Mouse (Mus musculus) heart, postnatal 36 days (tissue): ENCODE results near the gene Gm49387. TPM values are rescaled to one million over a fixed set of nuclear protein-coding genes. Genes with fewer than 3 reads are reported as not detected.
A peak's percentile ranks its signal among the peaks of the same experiment; 100 is the strongest.

Experiments used
- DNase-seq, 2 experiments: peaks; one replicate each; pipeline ENCODE4 v3.0.0; 2021 to 2022
- intact Hi-C: fragments of 180-260 bp; cut with DNase I; formaldehyde crosslinking; loops from one replicate; pipeline ENCODE4 v1.15.1; 2025
- total RNA-seq, 2 experiments: library from RNA; stranded (reverse); gene quantifications; 2 replicates each; pipeline ENCODE4 v1.2.3; 2021

Gm49387 gene
- total RNA-seq, 2 experiments from 2014 or later = 0.33 to 1.7 TPM

GRCm38 (mm10) chr14:31555021-31555420, 85.7 kb downstream of the Gm49387 start:
- DNase-seq = no peak
- intact Hi-C loops = no loop called here

- DNase-seq = no peak
- intact Hi-C loops = no loop called here
Measured at GRCm38 (mm10) chr14:31543885-31544442, 96.7 kb downstream of the Gm49387 start.

- DNase-seq = peak; percentile 14 to 20
- intact Hi-C loops = no loop called here
Measured at GRCm38 (mm10) chr14:31537298-31537697, 103.4 kb downstream of the Gm49387 start.

- intact Hi-C loops = no loop called here
Measured at GRCm38 (mm10) chr14:31532656-31533055, 108.0 kb downstream of the Gm49387 start.

GRCm38 (mm10) chr14:31531506-31532148, 109.1 kb downstream of the Gm49387 start:
- peak; percentile 19 to 21 for DNase-seq
- intact Hi-C loops = no loop called here

More at GRCm38 (mm10) chr14:31532656-31533055, 108.0 kb downstream of the Gm49387 start:
- DNase-seq = no peak

GRCm38 (mm10) chr14:31530847-31531246, 109.8 kb downstream of the Gm49387 start:
- intact Hi-C loops = no loop called here
- DNase-seq = no peak

GRCm38 (mm10) chr14:31525040-31525810, 115.5 kb downstream of the Gm49387 start:
- intact Hi-C loops = no loop called here
- no peak for DNase-seq

- intact Hi-C loops = no loop called here
Measured at GRCm38 (mm10) chr14:31521318-31521717, 119.4 kb downstream of the Gm49387 start.

GRCm38 (mm10) chr14:31519165-31519564, 121.5 kb downstream of the Gm49387 start:
- DNase-seq = no peak
- intact Hi-C loops = loop anchor here (1.0 kb wide), 1 partner anchor 86 kb away; no protein-coding TSS in a partner anchor

More at GRCm38 (mm10) chr14:31521318-31521717, 119.4 kb downstream of the Gm49387 start:
- DNase-seq = no peak

- no peak for DNase-seq
- intact Hi-C loops = no loop called here
Measured at GRCm38 (mm10) chr14:31515895-31516294, 124.8 kb downstream of the Gm49387 start.

GRCm38 (mm10) chr14:31510322-31510721, 130.4 kb downstream of the Gm49387 start:
- DNase-seq = no peak
- intact Hi-C loops = no loop called here

GRCm38 (mm10) chr14:31509911-31510310, 130.8 kb downstream of the Gm49387 start:
- peak; percentile 31 to 39 for DNase-seq
- intact Hi-C loops = no loop called here

GRCm38 (mm10) chr14:31506456-31506855, 134.2 kb downstream of the Gm49387 start:
- intact Hi-C loops = no loop called here
- no peak for DNase-seq

GRCm38 (mm10) chr14:31503406-31503805, 137.3 kb downstream of the Gm49387 start:
- DNase-seq = no peak
- intact Hi-C loops = no loop called here

Other genes with a start within 250 kb of the Gm49387 start
- 10 to 100 TPM; 56.4 to 60.6 TPM for gene Sh3bp5, start 204.8 kb downstream of the Gm49387 start, total RNA-seq
- gene Eaf1, start 146.5 kb downstream of the Gm49387 start, total RNA-seq = 10 to 100 TPM; 10.4 to 12.1 TPM
- gene Mettl6, start 145.8 kb downstream of the Gm49387 start, total RNA-seq = 1 to 10 TPM; 8.4 to 9.3 TPM
- 1 to 10 TPM; 6.0 to 9.9 TPM for gene Colq, start 49.5 kb downstream of the Gm49387 start, total RNA-seq
- gene Btd, start 150 bp upstream of the Gm49387 start, total RNA-seq = 10 to 100 TPM in 1 of 2 experiments, 1 to 10 TPM in 1; 9.3 to 12.3 TPM
- gene Hacl1, start 408 bp upstream of the Gm49387 start, total RNA-seq = 10 to 100 TPM; 12.2 to 12.7 TPM
- 10 to 100 TPM; 23.3 to 28.3 TPM for gene Ankrd28, start 189.8 kb upstream of the Gm49387 start, total RNA-seq